Mouse (Mus musculus) heart, postnatal 0 days (tissue): ENCODE data around the gene Baz2b.

Experiments used
- CTCF ChIP-seq: IDR thresholded peaks from 2 replicates; pipeline ENCODE4 v1.5.1; 2016; ENCODE audit warnings: antibody characterized with exemption, control low read depth, low read depth
- EP300 ChIP-seq: IDR thresholded peaks from 2 replicates; pipeline ENCODE4 v1.6.1; 2016; ENCODE audit warnings: antibody characterized with exemption, low read depth

GRCm38 (mm10) chr2:60234506-60234905 lies 24.9 kb upstream of the Baz2b start:
- TF ChIP-seq EP300 (no peak), CTCF (no peak)
